Mouse (Mus musculus): ENCODE measurements at regions not wholly inside any gene's neighbourhood (a gene's known extent, or its start where the extent isn't known, plus 50 kb on each side); places are given as distances from the start of the nearest gene placed in this dataset.

DNA sequence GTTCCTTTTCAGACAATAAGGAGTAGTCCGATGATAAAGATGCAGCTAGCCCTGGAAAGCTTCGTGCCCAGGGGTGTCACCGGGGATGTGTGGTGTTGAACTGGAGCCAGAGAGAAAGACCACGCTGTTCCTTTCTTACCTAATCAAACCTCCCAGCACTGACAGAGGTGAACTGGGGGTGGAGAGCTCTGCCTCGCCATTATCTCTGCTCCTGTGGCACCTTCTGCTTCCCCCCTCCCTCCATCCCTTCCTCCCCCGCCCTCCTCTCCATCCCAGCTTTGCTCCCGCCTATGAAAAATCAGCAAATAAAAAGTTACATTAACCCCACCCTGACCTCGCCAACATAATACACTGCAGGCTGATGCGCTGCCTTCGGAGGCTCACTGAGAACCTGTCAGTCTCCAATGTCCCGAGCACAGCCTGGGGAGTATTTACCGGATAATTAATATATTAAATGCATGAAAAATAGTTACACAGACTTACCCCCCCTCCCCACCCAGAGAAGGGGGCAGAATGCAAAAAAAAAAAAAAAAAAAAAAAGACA, 96.6 kb downstream of the Mrm1 start:
- TF ChIP-seq HCFC1 (IDR thresholded peaks at IDR 0.05; ENCODE audit: borderline replicate concordance, insufficient read depth, low read length) (no peak), ZNF384 (IDR thresholded peaks at IDR 0.05; ENCODE audit: low read depth, low read length) (no peak)
